Mouse (Mus musculus): ENCODE results near the gene Atg16l1. TPM values are rescaled to one million over a fixed set of nuclear protein-coding genes. Genes with fewer than 3 reads are reported as not detected.
"Not testable (repeated sequence)": the region's sequence is repeated elsewhere in the genome, so short reads cannot be mapped to it uniquely, and the experiment has no call there.

Atg16l1 gene
- polyA plus RNA-seq, 1 experiment, result 9.1 TPM

DNA sequence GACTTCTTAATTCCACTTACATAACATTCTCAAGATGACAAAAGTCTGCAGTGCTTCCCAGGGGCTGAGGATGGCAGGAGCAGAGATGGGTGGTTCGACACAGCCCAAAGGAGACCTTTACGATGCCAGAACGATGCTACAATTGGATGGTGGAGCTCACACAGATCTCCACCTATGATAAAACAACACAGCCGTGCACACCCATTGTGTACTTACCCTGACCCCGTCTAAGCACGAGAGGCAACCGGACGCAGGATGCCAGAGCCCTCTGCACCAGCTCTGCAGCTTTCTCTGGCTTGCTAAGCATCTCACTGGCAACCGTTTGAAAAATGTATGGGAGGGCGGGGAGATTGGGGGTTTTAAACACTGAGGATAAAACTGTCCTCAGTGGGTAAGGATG is 56.4 kb downstream of the Atg16l1 start:
- TF ChIP-seq CTCF (IDR thresholded peaks at IDR 0.05; ENCODE audit: control insufficient read depth, insufficient read depth, insufficient replicate concordance, low read depth, low read length) (no peak), POLR2A (IDR thresholded peaks at IDR 0.05; ENCODE audit: control insufficient read depth, low read depth, low read length) (no peak)
- H3K4me1 ChIP-seq (ENCODE audit: control insufficient read depth, insufficient read depth, low read length), result peaks cover 6% of the 10 kb centered on the region
- no peak overlapping the region for H3K27ac ChIP-seq (ENCODE audit: control insufficient read depth, insufficient read depth, low read depth, low read length)
- H3K27me3 ChIP-seq (ENCODE audit: control insufficient read depth, insufficient read depth, low read length), result no peaks in the 10 kb centered on the region
- no peak overlapping the region for H3K4me3 ChIP-seq (ENCODE audit: control insufficient read depth, low read depth, low read length)
- no peaks in the 10 kb centered on the region for H3K36me3 ChIP-seq (ENCODE audit: control insufficient read depth, insufficient read depth, low read length)

- H3K27me3 ChIP-seq (ENCODE audit: control insufficient read depth, insufficient read depth, low read length), result no peaks in the 10 kb centered on the region
- H3K4me1 ChIP-seq (ENCODE audit: control insufficient read depth, insufficient read depth, low read length), result peaks cover 6% of the 10 kb centered on the region
Measured at GRCm38 (mm10) chr1:87813155-87813554, 57.5 kb downstream of the Atg16l1 start.

DNA sequence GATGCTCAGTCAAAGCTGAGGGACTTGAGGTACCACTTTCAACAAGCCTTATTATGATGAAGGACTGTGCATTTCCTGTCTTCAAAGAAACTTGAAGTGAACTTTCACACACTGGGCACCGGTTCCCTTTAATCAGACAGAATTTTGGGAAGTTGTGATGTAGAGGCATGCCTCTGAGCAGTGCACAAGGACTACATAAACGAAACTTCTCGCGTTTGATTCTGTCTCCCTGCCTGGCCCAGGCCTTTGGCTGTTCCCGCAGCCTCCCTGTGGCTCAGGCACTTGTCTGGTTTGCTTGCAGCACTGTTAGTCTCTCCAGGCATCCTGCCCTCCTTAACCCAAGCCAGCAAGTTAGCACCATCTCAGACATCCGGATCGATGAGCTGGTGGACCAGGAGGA is 58.0 kb downstream of the Atg16l1 start:
- TF ChIP-seq CTCF (IDR thresholded peaks at IDR 0.05; ENCODE audit: control insufficient read depth, insufficient read depth, insufficient replicate concordance, low read depth, low read length) (no peak), POLR2A (IDR thresholded peaks at IDR 0.05; ENCODE audit: control insufficient read depth, low read depth, low read length) (no peak)
- Histone ChIP-seq H3K27me3 (ENCODE audit: control insufficient read depth, insufficient read depth, low read length) (no peaks in the 10 kb centered on the region), H3K4me3 (ENCODE audit: control insufficient read depth, low read depth, low read length) (no peak overlapping the region; the same call in 1 of the 2 replicates), H3K4me1 (ENCODE audit: control insufficient read depth, insufficient read depth, low read length) (peaks cover 6% of the 10 kb centered on the region), H3K27ac (ENCODE audit: control insufficient read depth, insufficient read depth, low read depth, low read length) (no peak overlapping the region), H3K36me3 (ENCODE audit: control insufficient read depth, insufficient read depth, low read length) (no peaks in the 10 kb centered on the region)

More at GRCm38 (mm10) chr1:87813155-87813554, 57.5 kb downstream of the Atg16l1 start:
- Histone ChIP-seq H3K4me3 (ENCODE audit: control insufficient read depth, low read depth, low read length) (no peak overlapping the region), H3K36me3 (ENCODE audit: control insufficient read depth, insufficient read depth, low read length) (no peaks in the 10 kb centered on the region), H3K27ac (ENCODE audit: control insufficient read depth, insufficient read depth, low read depth, low read length) (no peak overlapping the region)
- TF ChIP-seq POLR2A (IDR thresholded peaks at IDR 0.05; ENCODE audit: control insufficient read depth, low read depth, low read length), result no peak
- TF ChIP-seq CTCF (IDR thresholded peaks at IDR 0.05; ENCODE audit: control insufficient read depth, insufficient read depth, insufficient replicate concordance, low read depth, low read length), result no peak

DNA sequence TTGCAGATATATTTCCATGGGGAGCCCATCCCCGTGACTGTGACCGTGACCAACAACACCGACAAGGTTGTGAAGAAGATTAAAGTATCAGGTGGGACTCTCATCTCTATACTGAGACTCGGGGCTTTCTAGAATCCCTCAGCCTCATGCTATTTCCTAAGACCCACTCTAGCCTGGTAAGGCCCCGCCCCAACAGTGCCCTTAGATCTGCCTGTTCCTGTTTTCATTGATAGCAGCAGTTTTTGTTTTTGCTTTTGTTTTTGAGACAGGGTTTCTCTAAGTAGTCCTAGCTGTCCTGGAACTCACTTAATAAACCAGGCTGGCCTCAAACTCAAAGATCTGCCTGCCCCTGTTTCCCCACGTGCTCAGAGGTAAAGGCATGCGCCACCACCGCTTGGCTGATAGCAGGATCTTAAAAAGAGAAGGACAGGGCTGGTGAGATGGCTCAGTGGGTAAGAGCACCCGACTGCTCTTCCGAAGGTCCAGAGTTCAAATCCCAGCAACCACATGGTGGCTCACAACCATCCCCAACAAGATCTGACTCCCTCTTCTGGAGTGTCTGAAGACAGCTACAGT is 68.8 kb downstream of the Atg16l1 start:
- H3K36me3 ChIP-seq (ENCODE audit: control insufficient read depth, insufficient read depth, low read length), result no peaks in the 10 kb centered on the region
- no peak overlapping the region for H3K27ac ChIP-seq (ENCODE audit: control insufficient read depth, insufficient read depth, low read depth, low read length)
- H3K27me3 ChIP-seq (ENCODE audit: control insufficient read depth, insufficient read depth, low read length), result no peaks in the 10 kb centered on the region
- no peak for TF ChIP-seq POLR2A (IDR thresholded peaks at IDR 0.05; ENCODE audit: control insufficient read depth, low read depth, low read length)
- no peak for TF ChIP-seq CTCF (IDR thresholded peaks at IDR 0.05; ENCODE audit: control insufficient read depth, insufficient read depth, insufficient replicate concordance, low read depth, low read length)
- H3K4me3 ChIP-seq (ENCODE audit: control insufficient read depth, low read depth, low read length), result no peak overlapping the region
- H3K4me1 ChIP-seq (ENCODE audit: control insufficient read depth, insufficient read depth, low read length), result no peaks in the 10 kb centered on the region

GRCm38 (mm10) chr1:87825281-87825680 is 69.6 kb downstream of the Atg16l1 start:
- no peak overlapping the region for H3K27ac ChIP-seq (ENCODE audit: control insufficient read depth, insufficient read depth, low read depth, low read length)
- TF ChIP-seq POLR2A (IDR thresholded peaks at IDR 0.05; ENCODE audit: control insufficient read depth, low read depth, low read length), result no peak
- TF ChIP-seq CTCF (IDR thresholded peaks at IDR 0.05; ENCODE audit: control insufficient read depth, insufficient read depth, insufficient replicate concordance, low read depth, low read length), result no peak
- no peaks in the 10 kb centered on the region for H3K36me3 ChIP-seq (ENCODE audit: control insufficient read depth, insufficient read depth, low read length)
- no peak overlapping the region for H3K4me3 ChIP-seq (ENCODE audit: control insufficient read depth, low read depth, low read length)
- no peaks in the 10 kb centered on the region for H3K4me1 ChIP-seq (ENCODE audit: control insufficient read depth, insufficient read depth, low read length)
- H3K27me3 ChIP-seq (ENCODE audit: control insufficient read depth, insufficient read depth, low read length), result no peaks in the 10 kb centered on the region

DNA sequence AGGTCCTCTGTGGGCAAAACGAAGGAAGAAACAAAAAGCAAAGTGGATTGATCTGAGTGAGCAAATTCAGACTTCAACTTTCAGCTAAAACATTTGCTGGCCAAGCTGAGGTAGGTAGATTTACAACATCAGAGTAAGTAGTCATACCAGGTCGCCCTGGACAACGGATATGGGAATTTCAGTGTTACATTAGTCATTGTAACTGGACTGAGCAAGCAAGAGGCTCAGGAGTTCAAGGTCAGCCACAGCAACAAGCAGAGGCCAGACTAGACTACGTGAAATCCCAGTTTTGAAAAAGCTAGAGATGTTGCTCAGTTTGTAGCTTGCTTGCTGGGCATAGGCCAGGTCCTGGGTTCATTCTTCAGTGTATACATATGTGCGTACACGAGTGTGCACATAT is 70.3 kb downstream of the Atg16l1 start:
- TF ChIP-seq POLR2A (IDR thresholded peaks at IDR 0.05; ENCODE audit: control insufficient read depth, low read depth, low read length), result no peak
- TF ChIP-seq CTCF (IDR thresholded peaks at IDR 0.05; ENCODE audit: control insufficient read depth, insufficient read depth, insufficient replicate concordance, low read depth, low read length), result no peak

DNA sequence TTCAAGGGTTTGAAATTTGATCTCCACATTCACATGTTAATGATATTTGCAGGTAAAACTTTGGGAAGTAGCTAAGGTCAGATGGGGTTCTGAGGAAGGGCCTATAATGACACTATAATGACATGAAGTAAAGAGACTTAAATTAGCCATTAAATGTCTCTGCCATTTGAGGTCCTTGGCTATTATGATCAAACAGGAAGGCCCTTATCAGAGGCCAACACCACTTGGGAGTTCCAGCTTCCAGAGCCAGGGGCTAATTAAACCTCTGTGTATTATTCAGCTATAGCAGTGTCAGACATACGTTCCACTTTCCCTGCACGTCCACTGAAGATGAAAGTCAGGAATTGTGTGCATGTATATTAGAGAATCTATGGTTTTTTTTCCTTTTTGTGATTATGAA is 70.8 kb downstream of the Atg16l1 start:
- H3K4me1 ChIP-seq (ENCODE audit: control insufficient read depth, insufficient read depth, low read length), result no peaks in the 10 kb centered on the region
- TF ChIP-seq CTCF (IDR thresholded peaks at IDR 0.05; ENCODE audit: control insufficient read depth, insufficient read depth, insufficient replicate concordance, low read depth, low read length) (no peak), POLR2A (IDR thresholded peaks at IDR 0.05; ENCODE audit: control insufficient read depth, low read depth, low read length) (no peak)
- no peak overlapping the region for H3K27ac ChIP-seq (ENCODE audit: control insufficient read depth, insufficient read depth, low read depth, low read length)
- no peaks in the 10 kb centered on the region for H3K36me3 ChIP-seq (ENCODE audit: control insufficient read depth, insufficient read depth, low read length)
- H3K27me3 ChIP-seq (ENCODE audit: control insufficient read depth, insufficient read depth, low read length), result no peaks in the 10 kb centered on the region
- no peak overlapping the region for H3K4me3 ChIP-seq (ENCODE audit: control insufficient read depth, low read depth, low read length)

More for the DNA sequence above, 70.3 kb downstream of the Atg16l1 start:
- Histone ChIP-seq H3K27ac (ENCODE audit: control insufficient read depth, insufficient read depth, low read depth, low read length) (no peak overlapping the region), H3K4me3 (ENCODE audit: control insufficient read depth, low read depth, low read length) (no peak overlapping the region), H3K36me3 (ENCODE audit: control insufficient read depth, insufficient read depth, low read length) (no peaks in the 10 kb centered on the region), H3K4me1 (ENCODE audit: control insufficient read depth, insufficient read depth, low read length) (no peaks in the 10 kb centered on the region), H3K27me3 (ENCODE audit: control insufficient read depth, insufficient read depth, low read length) (no peaks in the 10 kb centered on the region)

DNA sequence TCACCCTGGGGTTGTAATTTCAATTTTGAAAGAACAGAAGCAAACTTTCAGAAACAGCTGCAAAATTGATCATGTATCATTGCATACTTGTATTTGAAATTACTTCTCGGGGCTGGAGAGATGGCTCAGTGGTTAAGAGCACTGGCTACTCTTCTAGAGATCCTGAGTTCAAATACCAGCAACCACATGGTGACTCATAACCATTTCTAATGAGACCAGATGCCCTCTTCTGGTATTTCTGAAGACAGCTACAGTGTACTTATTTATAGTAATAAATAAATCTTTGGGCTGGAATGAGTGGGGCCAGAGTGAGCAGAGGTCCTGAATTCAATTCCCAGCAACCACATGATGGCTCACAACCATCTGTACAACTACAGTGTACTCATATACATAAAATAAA is 71.8 kb downstream of the Atg16l1 start:
- not testable (repeated sequence) for H3K27me3 ChIP-seq (ENCODE audit: control insufficient read depth, insufficient read depth, low read length); H3K27ac ChIP-seq (ENCODE audit: control insufficient read depth, insufficient read depth, low read depth, low read length); H3K4me3 ChIP-seq (ENCODE audit: control insufficient read depth, low read depth, low read length); H3K4me1 ChIP-seq (ENCODE audit: control insufficient read depth, insufficient read depth, low read length); H3K36me3 ChIP-seq (ENCODE audit: control insufficient read depth, insufficient read depth, low read length)

All from testis, adult 2 months (tissue).